Mouse (Mus musculus) bone marrow macrophage, adult 2 months (primary cell): Measurements from ENCODE around the gene Crebrf. TPM values are rescaled to one million over a fixed set of nuclear protein-coding genes. Genes with fewer than 3 reads are reported as not detected.

Experiments
- H3K27ac ChIP-seq: 2 replicates; pipeline ENCODE4 v1.5.1; 2012; ENCODE audit warnings: low read depth, low read length; ENCODE audit not compliant: insufficient read depth
- H3K4me1 ChIP-seq: 2 replicates; pipeline ENCODE4 v1.6.1; 2012; ENCODE audit warnings: low read length; ENCODE audit not compliant: control insufficient read depth, insufficient read depth
- H3K4me3 ChIP-seq: 2 replicates; pipeline ENCODE4 v1.5.1; 2012; ENCODE audit warnings: mild to moderate bottlenecking, low read length, moderate library complexity; ENCODE audit not compliant: insufficient read depth
- CTCF ChIP-seq: IDR thresholded peaks from 2 replicates; pipeline ENCODE4 v1.5.1; 2012; ENCODE audit warnings: low read depth, mild to moderate bottlenecking, low read length, moderate library complexity
- POLR2A ChIP-seq: IDR thresholded peaks from 2 replicates; pipeline ENCODE4 v1.6.1; 2012; ENCODE audit warnings: mild to moderate bottlenecking, low read depth, low read length, borderline replicate concordance
- polyA plus RNA-seq: library from polyadenylated mRNA; stranded (reverse); fragments of >200 nt; gene quantifications from 2 replicates; pipeline ENCODE4 v1.2.4, GENCODE M21; 2012; ENCODE audit not compliant: missing spikeins, insufficient read depth, insufficient read length

Crebrf gene
- polyA plus RNA-seq, 1 experiment: 47.9 TPM

- Histone ChIP-seq H3K4me3 (no peak overlapping the region), H3K4me1 (peaks cover 11% of the 10 kb centered on the region), H3K27ac (no peak overlapping the region)
- no peak for TF ChIP-seq CTCF
Measured at GRCm38 (mm10) chr17:26703671-26704070, 11.8 kb upstream of the Crebrf start.

GRCm38 (mm10) chr17:26705463-26706359 is 9.7 kb upstream of the Crebrf start:
- Histone ChIP-seq H3K27ac (0 out of 2 replicates have a peak overlapping the region, but pooled peaks have one; percentile 14), H3K4me3 (no peak overlapping the region), H3K4me1 (peaks cover 11% of the 10 kb centered on the region)
- no peak for TF ChIP-seq CTCF
- no peak for TF ChIP-seq POLR2A

DNA sequence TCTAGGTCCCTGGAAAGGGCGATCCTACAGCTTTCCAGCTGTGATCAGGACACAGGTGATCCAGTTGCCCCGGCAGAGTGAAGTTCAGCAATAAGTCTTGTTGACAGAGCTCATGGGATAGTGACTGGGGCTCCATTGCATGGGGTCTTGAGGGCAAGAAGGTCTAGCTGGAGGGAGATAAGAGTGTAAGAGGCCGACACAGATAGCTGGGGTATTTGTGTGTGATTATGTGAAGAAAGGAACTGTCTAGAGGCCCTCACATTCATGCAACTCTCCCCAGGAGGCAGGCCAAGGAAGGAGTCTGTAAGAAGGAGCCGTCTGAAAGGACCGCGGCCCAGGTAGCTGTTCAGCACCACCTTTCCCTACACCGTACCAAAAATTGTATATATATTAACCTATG is 8.4 kb upstream of the Crebrf start:
- Histone ChIP-seq H3K4me1 (peaks cover 11% of the 10 kb centered on the region), H3K4me3 (no peak overlapping the region), H3K27ac (no peak overlapping the region)
- TF ChIP-seq POLR2A: no peak
- no peak for TF ChIP-seq CTCF

DNA sequence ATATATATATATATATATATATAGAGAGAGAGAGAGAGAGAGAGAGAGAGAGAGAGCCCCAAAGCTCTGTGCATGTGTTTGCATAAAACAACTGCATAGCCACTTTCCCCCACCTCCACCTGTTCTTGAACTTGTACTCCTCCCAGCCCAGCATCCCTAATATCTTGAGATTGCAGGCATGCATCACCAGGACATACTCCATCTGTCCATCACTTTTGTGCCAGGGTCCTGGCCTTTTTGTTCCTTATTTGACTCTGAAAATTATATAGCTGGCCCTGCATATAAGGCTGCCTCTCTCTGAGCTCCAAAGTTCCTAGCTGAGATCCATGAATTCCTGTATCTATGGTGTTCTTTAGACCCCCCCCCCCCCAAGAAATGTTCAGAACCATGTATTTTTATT is 7.0 kb upstream of the Crebrf start:
- H3K27ac ChIP-seq: no peak overlapping the region
- no peak overlapping the region for H3K4me3 ChIP-seq
- H3K4me1 ChIP-seq: peaks cover 11% of the 10 kb centered on the region
- TF ChIP-seq CTCF (no peak), POLR2A (no peak)

GRCm38 (mm10) chr17:26708993-26709590 is 6.4 kb upstream of the Crebrf start:
- no peak for TF ChIP-seq CTCF
- TF ChIP-seq POLR2A: no peak
- Histone ChIP-seq H3K4me1 (peaks cover 11% of the 10 kb centered on the region), H3K27ac (no peak overlapping the region), H3K4me3 (no peak overlapping the region)

- Histone ChIP-seq H3K4me1 (peaks cover 9% of the 10 kb centered on the region), H3K27ac (no peak overlapping the region), H3K4me3 (no peak overlapping the region)
- no peak for TF ChIP-seq POLR2A
- no peak for TF ChIP-seq CTCF
Measured at GRCm38 (mm10) chr17:26710049-26710448, 5.4 kb upstream of the Crebrf start.

DNA sequence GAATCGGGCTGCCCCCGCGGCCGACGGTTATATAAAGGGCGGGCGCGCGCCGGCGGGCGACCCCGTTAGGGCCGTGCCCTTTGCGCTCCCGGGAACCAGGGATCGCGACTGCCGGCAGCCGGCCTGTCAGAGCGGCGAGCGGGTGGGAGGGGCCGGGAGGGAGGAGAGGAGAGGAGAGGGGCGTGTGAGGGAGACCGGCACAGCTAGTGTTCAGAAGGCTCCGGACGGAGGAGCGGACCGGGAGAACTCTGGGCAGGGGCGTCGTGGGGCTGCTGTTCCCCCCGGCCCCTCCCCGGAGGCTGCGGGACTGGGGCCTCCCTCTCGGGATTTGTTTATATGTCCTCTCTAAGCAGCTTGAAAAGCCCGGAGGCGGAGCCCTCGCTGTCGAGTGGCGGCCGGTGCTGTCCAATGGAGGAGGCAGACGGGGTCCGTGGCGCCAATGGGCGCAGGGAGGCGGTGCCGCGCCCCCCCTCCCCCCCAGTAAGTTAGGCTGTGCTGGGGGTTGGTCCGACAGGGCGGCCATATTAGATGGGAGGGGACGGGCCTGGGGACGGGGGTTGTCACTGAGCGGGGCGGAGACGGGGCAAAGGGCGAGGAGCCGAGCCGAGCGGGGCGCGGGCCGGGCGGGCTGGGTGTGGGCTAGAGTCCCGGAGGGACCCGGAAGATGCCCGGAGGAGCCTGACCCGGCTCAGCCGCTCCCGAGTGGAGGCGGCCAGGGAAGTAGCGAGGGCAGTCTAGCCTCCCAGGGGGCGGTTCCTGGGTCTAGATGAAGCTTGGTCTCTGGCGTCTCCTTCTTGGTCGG is 667 bp downstream of the Crebrf start:
- Histone ChIP-seq H3K4me1 (no peaks in the 10 kb centered on the region), H3K4me3 (peak overlapping the region; percentile 99), H3K27ac (peak overlapping the region; percentile 67)
- TF ChIP-seq CTCF: no peak
- TF ChIP-seq POLR2A: no peak

DNA sequence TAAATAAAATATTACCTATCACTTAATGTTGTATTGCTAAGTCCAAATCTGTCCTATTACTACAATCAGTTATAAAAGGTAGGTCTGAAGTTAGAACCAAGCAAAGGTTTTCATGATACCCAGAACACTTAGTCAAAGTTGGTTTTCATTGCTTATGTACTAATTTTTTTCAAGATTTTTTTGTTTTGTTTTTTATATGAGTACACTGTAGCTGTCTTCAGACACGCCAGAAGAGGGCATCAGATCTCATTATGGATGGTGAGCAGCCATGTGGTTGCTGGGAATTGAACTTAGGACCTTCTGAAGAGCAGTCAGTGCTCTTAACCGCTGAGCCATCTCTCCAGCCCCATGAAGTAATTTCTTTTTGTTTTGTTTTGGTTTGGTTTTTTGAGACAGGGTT is 2.4 kb downstream of the Crebrf start:
- Histone ChIP-seq H3K4me1 (no peaks in the 10 kb centered on the region), H3K27ac (no peak overlapping the region), H3K4me3 (no peak overlapping the region)
- TF ChIP-seq CTCF: no peak
- TF ChIP-seq POLR2A: no peak

- H3K27ac ChIP-seq: no peak overlapping the region
- no peak overlapping the region for H3K4me3 ChIP-seq
- TF ChIP-seq CTCF (no peak), POLR2A (no peak)
- H3K4me1 ChIP-seq: no peaks in the 10 kb centered on the region
Measured at GRCm38 (mm10) chr17:26719405-26719804, 4.0 kb downstream of the Crebrf start.
